In genomic region chr19:26679674-26680073, GRCm38 (mm10) we compare ENCODE assay signal across 26 mouse cellular contexts.
DNase-seq lines count a peak whose midpoint lies in the region; ATAC-seq lines count a peak whose summit lies in the region.
"Had no signal": no experiment of that assay in that cellular context is flagged by ENCODE, and none has a peak within 500 bp of the region (broad histone marks: within the 10 kb centered on the region; RNA-seq: fewer than 3 reads in every experiment).

No protein-coding gene starts in this region.

- H3K36me3 ChIP-seq in forebrain, embryonic 13.5 days (ENCODE audit: poor library complexity, severe bottlenecking), result peaks cover 21% of the 10 kb centered on the region
- H3K36me3 ChIP-seq in forebrain, embryonic 10.5 days (replicated peaks), result no peaks in the 10 kb centered on the region
- 0 out of 2 replicates have a peak, but pooled peaks cover 5% of the 10 kb centered on the region for H3K36me3 ChIP-seq in midbrain, embryonic 14.5 days (ENCODE audit: control insufficient read depth, insufficient read depth, low read length)
- no peaks in the 10 kb centered on the region for H3K36me3 ChIP-seq in midbrain, embryonic 10.5 days
- H3K36me3 ChIP-seq in neural tube, embryonic 14.5 days (ENCODE audit: control insufficient read depth, insufficient read depth, low read length), result peaks cover 5% of the 10 kb centered on the region; the same call in 1 of the 2 replicates

- H3K4me1 ChIP-seq in forebrain, embryonic 13.5 days, result peaks cover 22% of the 10 kb centered on the region
- peaks cover 21% of the 10 kb centered on the region for H3K4me1 ChIP-seq in forebrain, embryonic 10.5 days
- 0 out of 2 replicates have a peak, but pooled peaks cover 7% of the 10 kb centered on the region for H3K4me1 ChIP-seq in midbrain, embryonic 14.5 days (ENCODE audit: control insufficient read depth, insufficient read depth, low read length)
- peaks cover 12% of the 10 kb centered on the region for H3K4me1 ChIP-seq in midbrain, embryonic 10.5 days
- H3K4me1 ChIP-seq in neural tube, embryonic 14.5 days (ENCODE audit: control insufficient read depth, insufficient read depth, low read length), result peaks cover 8% of the 10 kb centered on the region
- H3K4me1 ChIP-seq: lung, embryonic 15.5 days had no signal

- no peak for DNase-seq in forebrain, embryonic 10.5 days (ENCODE audit: extremely low spot score, low spot score)
- peak; percentile 8 for DNase-seq in midbrain, embryonic 14.5 days
- DNase-seq in midbrain, embryonic 10.5 days (ENCODE audit: low spot score), result no peak
- peak; percentile 8 for DNase-seq in forelimb bud, embryonic 11.5 days (ENCODE audit: low read depth, low spot score)
- DNase-seq in left cerebral cortex, adult 18-20 months (ENCODE audit: low spot score in 2 of 2), result no peak
- no peak for DNase-seq in layer of hippocampus, postnatal 10 days (ENCODE audit: low spot score in 2 of 2)
- DNase-seq: adrenal gland, postnatal 25 days; cerebellum, adult 11-12 months; cerebellum, postnatal 14 days; embryo, embryonic 11 days; gastrocnemius, adult 2 months; heart, postnatal 14 days; kidney, adult 2 months; kidney, postnatal 10 days; right cerebral cortex, postnatal 14 days; spleen, adult 18-20 months; thymus, adult 18-20 months; thymus, postnatal 4 days had no signal

- no peak overlapping the region for H3K9ac ChIP-seq in forebrain, embryonic 13.5 days
- H3K9ac ChIP-seq in midbrain, embryonic 14.5 days (replicated peaks; ENCODE audit: low read length), result no peak overlapping the region
- H3K9ac ChIP-seq in neural tube, embryonic 14.5 days (replicated peaks; ENCODE audit: low read depth, low read length), result no peak overlapping the region
- H3K9ac ChIP-seq: liver, embryonic 14.5 days; lung, embryonic 15.5 days had no signal

- 35% methylated on average over 3 of the region's 3 CpGs for WGBS in forebrain, embryonic 13.5 days
- 69% methylated on average over 3 of the region's 3 CpGs for WGBS in forebrain, embryonic 10.5 days
- 48% methylated on average over 3 of the region's 3 CpGs for WGBS in midbrain, embryonic 14.5 days
- WGBS in midbrain, embryonic 10.5 days, result 63% methylated on average over 3 of the region's 3 CpGs
- WGBS in neural tube, embryonic 14.5 days, result 31% methylated on average over 3 of the region's 3 CpGs

- H3K9me3 ChIP-seq in forebrain, embryonic 13.5 days (replicated peaks), result no peaks in the 10 kb centered on the region
- no peaks in the 10 kb centered on the region for H3K9me3 ChIP-seq in forebrain, embryonic 10.5 days
- H3K9me3 ChIP-seq in midbrain, embryonic 14.5 days (ENCODE audit: control insufficient read depth, low read length), result no peaks in the 10 kb centered on the region
- no peaks in the 10 kb centered on the region for H3K9me3 ChIP-seq in midbrain, embryonic 10.5 days (replicated peaks)
- no peaks in the 10 kb centered on the region for H3K9me3 ChIP-seq in neural tube, embryonic 14.5 days (ENCODE audit: control insufficient read depth, low read length)
- H3K9me3 ChIP-seq: lung, embryonic 15.5 days had no signal

- peak; percentile 33; the same call in 1 of the 2 replicates for ATAC-seq in forebrain, embryonic 13.5 days
- no peak for ATAC-seq in midbrain, embryonic 14.5 days (ENCODE audit: low FRiP score, low TSS enrichment)
- ATAC-seq in neural tube, embryonic 14.5 days (ENCODE audit: low read depth), result peak; percentile 31; the same call in 1 of the 2 replicates
- ATAC-seq: inflammation-experienced regulatory T-cells, adult 6 months had no signal

- H3K4me3 ChIP-seq in forebrain, embryonic 13.5 days, result no peak overlapping the region
- H3K4me3 ChIP-seq in forebrain, embryonic 10.5 days, result no peak overlapping the region
- no peak overlapping the region for H3K4me3 ChIP-seq in midbrain, embryonic 14.5 days (replicated peaks; ENCODE audit: low read depth, low read length)
- H3K4me3 ChIP-seq in midbrain, embryonic 10.5 days, result no peak overlapping the region
- no peak overlapping the region for H3K4me3 ChIP-seq in neural tube, embryonic 14.5 days (ENCODE audit: low read depth, low read length)
- H3K4me3 ChIP-seq: gastrocnemius, adult 2 months; lung, embryonic 15.5 days had no signal

- H3K27me3 ChIP-seq in forebrain, embryonic 13.5 days, result no peaks in the 10 kb centered on the region
- peaks cover 3% of the 10 kb centered on the region; the same call in 1 of the 2 replicates for H3K27me3 ChIP-seq in forebrain, embryonic 10.5 days (ENCODE audit: poor library complexity, severe bottlenecking)
- H3K27me3 ChIP-seq in midbrain, embryonic 14.5 days (ENCODE audit: control insufficient read depth, insufficient read depth, low read length), result no peaks in the 10 kb centered on the region
- H3K27me3 ChIP-seq in midbrain, embryonic 10.5 days (ENCODE audit: low read depth, poor library complexity, severe bottlenecking), result no peaks in the 10 kb centered on the region
- H3K27me3 ChIP-seq in neural tube, embryonic 14.5 days (ENCODE audit: control insufficient read depth, insufficient read depth, low read length), result no peaks in the 10 kb centered on the region
- H3K27me3 ChIP-seq: CH12.LX; lung, embryonic 15.5 days had no signal

- H3K4me2 ChIP-seq in forebrain, embryonic 13.5 days, result no peak overlapping the region
- H3K4me2 ChIP-seq in midbrain, embryonic 14.5 days (ENCODE audit: low read length), result no peak overlapping the region
- no peak overlapping the region for H3K4me2 ChIP-seq in neural tube, embryonic 14.5 days (ENCODE audit: low read depth, low read length)
- H3K4me2 ChIP-seq: heart, embryonic 11.5 days; lung, embryonic 15.5 days had no signal

- peak overlapping the region; percentile 40 for H3K27ac ChIP-seq in forebrain, embryonic 13.5 days
- H3K27ac ChIP-seq in forebrain, embryonic 10.5 days, result no peak overlapping the region
- peak overlapping the region; percentile 45 for H3K27ac ChIP-seq in midbrain, embryonic 14.5 days (replicated peaks; ENCODE audit: low read depth, low read length)
- no peak overlapping the region for H3K27ac ChIP-seq in midbrain, embryonic 10.5 days (replicated peaks)
- peak overlapping the region; percentile 34; the same call in 1 of the 2 replicates for H3K27ac ChIP-seq in neural tube, embryonic 14.5 days (ENCODE audit: low read depth, low read length)
- H3K27ac ChIP-seq: gastrocnemius, adult 2 months; liver, embryonic 14.5 days; lung, embryonic 15.5 days; macrophage had no signal

Comparison
In these comparisons a context has a peak if more than half of its experiments do, and no peak if none do; other contexts are left out.
1. H3K27ac ChIP-seq: peak in forebrain, embryonic 13.5 days (single experiment), midbrain, embryonic 14.5 days (single experiment) and neural tube, embryonic 14.5 days (single experiment); none in forebrain, embryonic 10.5 days (single experiment) and midbrain, embryonic 10.5 days (single experiment).
2. DNase-seq: peak in midbrain, embryonic 14.5 days (single experiment) and forelimb bud, embryonic 11.5 days (single experiment); none in forebrain, embryonic 10.5 days (single experiment), midbrain, embryonic 10.5 days (single experiment), left cerebral cortex, adult 18-20 months (0 of 2) and layer of hippocampus, postnatal 10 days (0 of 2).